Mouse (Mus musculus) hindbrain, embryonic 15.5 days (tissue): ENCODE data around the gene Folr2. TPM values are rescaled to one million over a fixed set of nuclear protein-coding genes. Genes with fewer than 3 reads are reported as not detected.

ENCODE experiments used
- ATAC-seq: fragments of 200-750 bp; cut with Nextera tagmentation; 2 replicates; pipeline ENCODE4 v1.8.0; 2017; ENCODE audit warnings: low read depth, moderate number of reproducible peaks, moderate TSS enrichment; ENCODE audit not compliant: low FRiP score
- H3K27ac ChIP-seq: fragments of 300-500 bp; sonication (generic); replicated peaks from 2 replicates; pipeline ENCODE4 v1.5.1; 2015; ENCODE audit warnings: mild to moderate bottlenecking, inconsistent platforms
- H3K27me3 ChIP-seq: fragments of 300-500 bp; sonication (generic); 2 replicates; pipeline ENCODE4 v1.6.1; 2015; ENCODE audit warnings: control low read depth, inconsistent platforms
- H3K36me3 ChIP-seq: fragments of 300-500 bp; sonication (generic); 2 replicates; pipeline ENCODE4 v1.6.1; 2015; ENCODE audit warnings: control low read depth, inconsistent platforms
- H3K4me1 ChIP-seq: fragments of 300-500 bp; sonication (generic); replicated peaks from 2 replicates; pipeline ENCODE4 v1.6.1; 2015; ENCODE audit warnings: control low read depth, inconsistent platforms
- H3K4me2 ChIP-seq: fragments of 300-500 bp; sonication (generic); 2 replicates; pipeline ENCODE4 v1.6.1; 2015; ENCODE audit warnings: moderate library complexity, mild to moderate bottlenecking, inconsistent platforms
- H3K4me3 ChIP-seq: fragments of 300-500 bp; sonication (generic); 2 replicates; pipeline ENCODE4 v1.5.1; 2015; ENCODE audit warnings: mild to moderate bottlenecking, inconsistent platforms
- H3K9ac ChIP-seq: fragments of 300-500 bp; sonication (generic); 2 replicates; pipeline ENCODE4 v1.6.1; 2015; ENCODE audit warnings: inconsistent platforms
- H3K9me3 ChIP-seq: fragments of 300-500 bp; sonication (generic); 2 replicates; pipeline ENCODE4 v1.6.1; 2016; ENCODE audit warnings: control low read depth, inconsistent platforms
- WGBS: fragments of 180-500 bp; shearing (Covaris S2); methylation state at CpG from one replicate; pipeline ENCODE4 v1.1.7; 2015; 5-methylcytosine and 5-hydroxymethylcytosine counted together
- polyA plus RNA-seq: library from polyadenylated mRNA; unstranded; fragments of >200 nt; fragmentation: Nextera tagmentation; extraction: Ambion mirVana; gene quantifications from 2 replicates; pipeline ENCODE4 v1.2.1, GENCODE M21; 2015

Gene Folr2
- polyA plus RNA-seq, 1 experiment from 2014 or later: 2.4 TPM

- peaks cover 36% of the 10 kb centered on the region for H3K4me1 ChIP-seq
- no peaks in the 10 kb centered on the region for H3K9me3 ChIP-seq
- H3K9ac ChIP-seq: no peak overlapping the region
- no peak overlapping the region for H3K4me3 ChIP-seq
- peak overlapping the region; percentile 99 for H3K4me2 ChIP-seq
- 52% methylated on average over 3 of the region's 3 CpGs for WGBS
- no peak overlapping the region for H3K27ac ChIP-seq
- H3K27me3 ChIP-seq: peaks cover 8% of the 10 kb centered on the region; the same call in 1 of the 2 replicates
- peaks cover 7% of the 10 kb centered on the region for H3K36me3 ChIP-seq
- ATAC-seq: no peak
These were observed 22.1 kb downstream of the Folr2 start for GRCm38 (mm10) chr7:101834903-101835302.

- Histone ChIP-seq H3K27ac (peak overlapping the region; percentile 18; the same call in 1 of the 2 replicates), H3K9me3 (no peaks in the 10 kb centered on the region), H3K4me2 (no peak overlapping the region), H3K27me3 (peaks cover 8% of the 10 kb centered on the region; the same call in 1 of the 2 replicates), H3K9ac (no peak overlapping the region), H3K4me3 (no peak overlapping the region), H3K4me1 (peaks cover 36% of the 10 kb centered on the region), H3K36me3 (peaks cover 7% of the 10 kb centered on the region)
- 40% methylated on average over 3 of the region's 3 CpGs for WGBS
- no peak for ATAC-seq
These were observed 22.9 kb downstream of the Folr2 start for GRCm38 (mm10) chr7:101833916-101834584.

GRCm38 (mm10) chr7:101833352-101833751, 23.6 kb downstream of the Folr2 start:
- H3K27me3 ChIP-seq: peaks cover 5% of the 10 kb centered on the region; the same call in 1 of the 2 replicates
- no peak overlapping the region for H3K9ac ChIP-seq
- peaks cover 7% of the 10 kb centered on the region for H3K36me3 ChIP-seq
- H3K4me1 ChIP-seq: peaks cover 33% of the 10 kb centered on the region
- no peaks in the 10 kb centered on the region for H3K9me3 ChIP-seq
- 77% methylated on average over 5 of the region's 5 CpGs for WGBS
- H3K4me3 ChIP-seq: no peak overlapping the region
- ATAC-seq: no peak
- no peak overlapping the region for H3K4me2 ChIP-seq
- peak overlapping the region; percentile 18; the same call in 1 of the 2 replicates for H3K27ac ChIP-seq

GRCm38 (mm10) chr7:101832372-101832771, 24.6 kb downstream of the Folr2 start:
- H3K4me2 ChIP-seq: no peak overlapping the region
- 96% methylated on average over 4 of the region's 4 CpGs for WGBS
- no peak overlapping the region for H3K27ac ChIP-seq
- ATAC-seq: no peak
- H3K27me3 ChIP-seq: peaks cover 3% of the 10 kb centered on the region; the same call in 1 of the 2 replicates
- no peak overlapping the region for H3K9ac ChIP-seq
- H3K9me3 ChIP-seq: no peaks in the 10 kb centered on the region
- no peak overlapping the region for H3K4me3 ChIP-seq
- peaks cover 7% of the 10 kb centered on the region for H3K36me3 ChIP-seq
- peaks cover 25% of the 10 kb centered on the region for H3K4me1 ChIP-seq

GRCm38 (mm10) chr7:101831437-101831836, 25.6 kb downstream of the Folr2 start:
- WGBS: 94% methylated on average over 8 of the region's 8 CpGs
- Histone ChIP-seq H3K36me3 (peaks cover 7% of the 10 kb centered on the region), H3K27me3 (no peaks in the 10 kb centered on the region), H3K4me1 (peaks cover 15% of the 10 kb centered on the region), H3K4me3 (no peak overlapping the region), H3K9me3 (no peaks in the 10 kb centered on the region), H3K27ac (no peak overlapping the region), H3K9ac (no peak overlapping the region), H3K4me2 (no peak overlapping the region)
- ATAC-seq: no peak

- 98% methylated on average over 3 of the region's 3 CpGs for WGBS
- Histone ChIP-seq H3K9me3 (no peaks in the 10 kb centered on the region), H3K4me2 (no peak overlapping the region), H3K4me3 (no peak overlapping the region), H3K4me1 (peaks cover 10% of the 10 kb centered on the region), H3K27ac (no peak overlapping the region), H3K36me3 (peaks cover 7% of the 10 kb centered on the region), H3K27me3 (no peaks in the 10 kb centered on the region), H3K9ac (no peak overlapping the region)
- ATAC-seq: no peak
These were observed 26.6 kb downstream of the Folr2 start for GRCm38 (mm10) chr7:101830373-101830772.

GRCm38 (mm10) chr7:101823758-101824630, 33.0 kb downstream of the Folr2 start:
- no peak overlapping the region for H3K27ac ChIP-seq
- peaks cover 50% of the 10 kb centered on the region for H3K27me3 ChIP-seq

GRCm38 (mm10) chr7:101822836-101823757, 33.9 kb downstream of the Folr2 start:
- Histone ChIP-seq H3K4me3 (no peak overlapping the region), H3K36me3 (no peaks in the 10 kb centered on the region), H3K9me3 (no peaks in the 10 kb centered on the region), H3K4me2 (peak overlapping the region; percentile 17; the same call in 1 of the 2 replicates), H3K4me1 (peaks cover 25% of the 10 kb centered on the region), H3K27me3 (peaks cover 59% of the 10 kb centered on the region), H3K27ac (no peak overlapping the region), H3K9ac (no peak overlapping the region)
- no peak for ATAC-seq
- WGBS: 31% methylated on average over 32 of the region's 32 CpGs

More at GRCm38 (mm10) chr7:101823758-101824630, 33.0 kb downstream of the Folr2 start:
- peaks cover 20% of the 10 kb centered on the region for H3K4me1 ChIP-seq
- H3K4me2 ChIP-seq: no peak overlapping the region
- no peak; the same call in 1 of the 2 replicates for ATAC-seq
- H3K9ac ChIP-seq: no peak overlapping the region
- H3K4me3 ChIP-seq: no peak overlapping the region
- H3K9me3 ChIP-seq: no peaks in the 10 kb centered on the region
- 82% methylated on average over 18 of the region's 18 CpGs for WGBS
- no peaks in the 10 kb centered on the region for H3K36me3 ChIP-seq

- WGBS: under 1% methylated on average over 58 of the region's 71 CpGs
- peaks cover 71% of the 10 kb centered on the region for H3K27me3 ChIP-seq
- peak; percentile 63 for ATAC-seq
These were observed 35.2 kb downstream of the Folr2 start for GRCm38 (mm10) chr7:101821571-101822501.

GRCm38 (mm10) chr7:101820295-101821030, 36.5 kb downstream of the Folr2 start:
- Histone ChIP-seq H3K4me2 (peak overlapping the region; percentile 67), H3K27ac (no peak overlapping the region), H3K4me3 (peak overlapping the region; percentile 38), H3K9ac (no peak overlapping the region), H3K4me1 (peaks cover 30% of the 10 kb centered on the region), H3K9me3 (no peaks in the 10 kb centered on the region), H3K27me3 (peaks cover 76% of the 10 kb centered on the region), H3K36me3 (no peaks in the 10 kb centered on the region)
- ATAC-seq: no peak
- WGBS: 4% methylated on average over 35 of the region's 35 CpGs

More at GRCm38 (mm10) chr7:101821571-101822501, 35.2 kb downstream of the Folr2 start:
- no peaks in the 10 kb centered on the region for H3K36me3 ChIP-seq
- H3K4me3 ChIP-seq: peak overlapping the region; percentile 38
- H3K4me2 ChIP-seq: peak overlapping the region; percentile 67
- no peak overlapping the region for H3K27ac ChIP-seq
- peaks cover 30% of the 10 kb centered on the region for H3K4me1 ChIP-seq
- H3K9ac ChIP-seq: peak overlapping the region; percentile 30
- no peaks in the 10 kb centered on the region for H3K9me3 ChIP-seq
